Mouse (Mus musculus): ENCODE measurements at regions not wholly inside any gene's neighbourhood (a gene's known extent, or its start where the extent isn't known, plus 50 kb on each side); places are given as distances from the start of the nearest gene placed in this dataset.

DNA sequence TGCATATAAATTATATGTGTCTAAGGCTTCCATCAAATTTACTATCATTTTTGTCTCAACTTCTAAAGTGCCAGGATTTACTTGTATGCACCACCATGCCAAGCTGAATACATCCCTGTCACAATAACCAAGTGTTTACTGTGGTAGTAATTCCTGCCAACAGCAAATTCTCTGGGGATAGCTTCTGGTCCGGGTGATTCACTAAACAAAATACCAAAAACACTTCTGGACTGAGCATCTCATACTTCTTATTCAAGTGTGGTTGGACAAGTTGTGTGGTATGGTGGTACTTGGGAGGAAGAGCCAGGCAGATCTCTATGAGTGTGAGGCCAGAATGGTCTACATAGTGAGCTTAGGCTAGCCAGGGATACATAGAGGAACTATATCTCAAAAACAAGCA, 73.8 kb downstream of the Arrdc3 start:
- TF ChIP-seq CTCF (IDR thresholded peaks at IDR 0.05; ENCODE audit: borderline replicate concordance, insufficient read depth, low read depth, low read length) = no peak
- TF ChIP-seq POLR2A (IDR thresholded peaks at IDR 0.05; ENCODE audit: borderline replicate concordance, insufficient read depth, low read length) = no peak
- H3K4me1 ChIP-seq (ENCODE audit: control insufficient read depth, insufficient read depth, low read length) = peaks cover under 1% of the 10 kb centered on the region; the same call in 1 of the 2 replicates
- H3K27ac ChIP-seq (ENCODE audit: insufficient read depth, low read length) = no peak overlapping the region
- no peak overlapping the region for H3K4me3 ChIP-seq (replicated peaks; ENCODE audit: insufficient read depth, low read depth, low read length)
- DNase-seq = no peak
- no peaks in the 10 kb centered on the region for H3K27me3 ChIP-seq (ENCODE audit: control insufficient read depth, insufficient read depth, low read length)
- WGBS = 27% methylated on average over 1 of the region's 1 CpGs

DNA sequence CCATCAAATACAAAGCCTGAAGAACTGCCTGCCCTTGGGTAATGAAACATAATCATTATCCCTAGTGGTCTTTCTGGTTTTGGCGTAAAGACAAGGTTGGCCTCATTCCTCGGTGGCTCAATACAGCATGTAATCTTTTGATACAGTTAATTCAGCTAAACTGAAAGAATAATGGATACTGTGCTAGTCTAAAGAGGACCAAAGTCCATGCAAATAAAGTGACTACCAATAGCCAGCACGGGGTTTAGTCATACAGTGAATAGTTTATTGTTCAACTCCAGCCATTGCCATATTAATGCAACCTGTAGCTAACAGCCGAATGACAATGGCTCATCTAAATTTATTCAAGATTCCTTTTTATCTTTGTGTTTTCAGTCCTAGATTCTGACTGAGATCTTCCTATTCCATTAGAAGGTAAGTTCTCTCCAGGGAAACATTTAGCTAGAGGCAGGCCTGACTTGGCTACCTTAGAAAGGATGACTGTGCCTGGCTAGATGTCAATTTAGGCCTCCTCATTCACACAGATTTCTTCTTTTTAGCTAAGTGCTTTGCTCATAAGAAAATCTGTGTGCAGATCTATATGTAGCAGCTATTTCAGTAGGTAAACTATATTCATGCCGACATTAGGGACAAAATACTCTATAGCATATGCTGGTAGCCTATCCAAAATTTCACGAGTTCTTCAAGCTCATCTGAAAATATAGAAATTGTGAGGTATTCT, 74.4 kb downstream of the Arrdc3 start:
- DNase-seq = no peak
- Histone ChIP-seq H3K27ac (ENCODE audit: insufficient read depth, low read length) (no peak overlapping the region), H3K27me3 (ENCODE audit: control insufficient read depth, insufficient read depth, low read length) (no peaks in the 10 kb centered on the region), H3K4me3 (replicated peaks; ENCODE audit: insufficient read depth, low read depth, low read length) (no peak overlapping the region), H3K4me1 (ENCODE audit: control insufficient read depth, insufficient read depth, low read length) (peaks cover 5% of the 10 kb centered on the region; the same call in 1 of the 2 replicates)
- 65% methylated on average over 6 of the region's 6 CpGs for WGBS
- TF ChIP-seq POLR2A (IDR thresholded peaks at IDR 0.05; ENCODE audit: borderline replicate concordance, insufficient read depth, low read length) = no peak
- no peak for TF ChIP-seq CTCF (IDR thresholded peaks at IDR 0.05; ENCODE audit: borderline replicate concordance, insufficient read depth, low read depth, low read length)

DNA sequence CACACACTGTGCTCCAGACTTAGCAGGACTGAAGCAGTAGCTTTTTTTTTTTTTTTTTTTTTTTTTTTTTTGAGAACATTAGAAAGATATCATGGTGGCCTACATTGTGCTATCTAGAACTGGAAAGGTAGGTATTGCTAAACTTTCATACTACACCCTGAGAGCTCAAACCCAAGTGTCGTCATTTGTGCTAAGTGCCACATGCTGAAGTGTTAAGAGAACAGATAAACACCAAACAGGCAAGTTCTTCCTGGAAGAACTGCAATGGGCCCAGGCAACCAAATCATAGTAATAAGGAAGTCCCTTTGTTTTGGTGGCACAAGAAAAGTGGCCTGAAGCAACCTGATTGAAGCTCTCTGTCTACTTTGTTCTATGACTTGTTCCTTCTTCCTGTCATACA, 76.6 kb downstream of the Arrdc3 start:
- TF ChIP-seq POLR2A (IDR thresholded peaks at IDR 0.05; ENCODE audit: borderline replicate concordance, insufficient read depth, low read length) (no peak), CTCF (IDR thresholded peaks at IDR 0.05; ENCODE audit: borderline replicate concordance, insufficient read depth, low read depth, low read length) (no peak)
- Histone ChIP-seq H3K4me3 (replicated peaks; ENCODE audit: insufficient read depth, low read depth, low read length) (no peak overlapping the region), H3K27ac (ENCODE audit: insufficient read depth, low read length) (no peak overlapping the region), H3K4me1 (ENCODE audit: control insufficient read depth, insufficient read depth, low read length) (peaks cover 5% of the 10 kb centered on the region; the same call in 1 of the 2 replicates), H3K27me3 (ENCODE audit: control insufficient read depth, insufficient read depth, low read length) (no peaks in the 10 kb centered on the region)
- no peak for DNase-seq
- WGBS = 95% methylated on average over 1 of the region's 1 CpGs

DNA sequence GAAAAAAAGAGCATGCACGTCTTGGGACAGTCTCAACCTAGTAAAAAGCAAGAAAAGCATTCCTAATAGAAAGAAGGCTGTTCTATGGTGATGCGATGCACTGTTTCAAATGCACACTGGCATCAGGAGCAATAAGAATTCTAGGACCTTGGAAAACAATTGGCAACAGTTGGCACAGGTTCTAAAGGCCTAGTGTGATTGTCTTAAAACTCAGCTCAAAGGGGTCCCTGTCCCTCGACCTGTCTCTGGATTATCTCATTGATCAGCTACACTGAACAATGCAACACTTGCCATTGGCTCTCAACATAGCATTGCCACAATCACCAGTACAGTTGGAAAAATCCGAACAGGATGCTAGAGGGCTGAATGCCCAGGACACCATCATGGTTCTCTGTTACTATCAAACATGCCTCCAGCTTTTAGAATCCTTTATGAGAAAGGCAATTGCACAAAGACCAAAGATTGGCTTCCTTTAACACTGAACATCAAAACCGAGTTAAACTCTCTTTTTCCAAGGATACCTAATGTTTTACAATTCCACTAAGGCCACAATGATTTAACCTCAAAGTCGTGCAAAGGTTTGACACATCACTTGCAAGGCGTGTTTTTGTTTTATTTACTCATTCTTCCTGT, 78.9 kb downstream of the Arrdc3 start:
- H3K27ac ChIP-seq (ENCODE audit: insufficient read depth, low read length) = peak overlapping the region; percentile 36; the same call in 1 of the 2 replicates
- DNase-seq = no peak
- H3K4me1 ChIP-seq (ENCODE audit: control insufficient read depth, insufficient read depth, low read length) = peaks cover 5% of the 10 kb centered on the region; the same call in 1 of the 2 replicates
- H3K4me3 ChIP-seq (replicated peaks; ENCODE audit: insufficient read depth, low read depth, low read length) = peak overlapping the region; percentile 12
- TF ChIP-seq CTCF (IDR thresholded peaks at IDR 0.05; ENCODE audit: borderline replicate concordance, insufficient read depth, low read depth, low read length) = no peak
- TF ChIP-seq POLR2A (IDR thresholded peaks at IDR 0.05; ENCODE audit: borderline replicate concordance, insufficient read depth, low read length) = no peak
- no peaks in the 10 kb centered on the region for H3K27me3 ChIP-seq (ENCODE audit: control insufficient read depth, insufficient read depth, low read length)
- 64% methylated on average over 7 of the region's 7 CpGs for WGBS

DNA sequence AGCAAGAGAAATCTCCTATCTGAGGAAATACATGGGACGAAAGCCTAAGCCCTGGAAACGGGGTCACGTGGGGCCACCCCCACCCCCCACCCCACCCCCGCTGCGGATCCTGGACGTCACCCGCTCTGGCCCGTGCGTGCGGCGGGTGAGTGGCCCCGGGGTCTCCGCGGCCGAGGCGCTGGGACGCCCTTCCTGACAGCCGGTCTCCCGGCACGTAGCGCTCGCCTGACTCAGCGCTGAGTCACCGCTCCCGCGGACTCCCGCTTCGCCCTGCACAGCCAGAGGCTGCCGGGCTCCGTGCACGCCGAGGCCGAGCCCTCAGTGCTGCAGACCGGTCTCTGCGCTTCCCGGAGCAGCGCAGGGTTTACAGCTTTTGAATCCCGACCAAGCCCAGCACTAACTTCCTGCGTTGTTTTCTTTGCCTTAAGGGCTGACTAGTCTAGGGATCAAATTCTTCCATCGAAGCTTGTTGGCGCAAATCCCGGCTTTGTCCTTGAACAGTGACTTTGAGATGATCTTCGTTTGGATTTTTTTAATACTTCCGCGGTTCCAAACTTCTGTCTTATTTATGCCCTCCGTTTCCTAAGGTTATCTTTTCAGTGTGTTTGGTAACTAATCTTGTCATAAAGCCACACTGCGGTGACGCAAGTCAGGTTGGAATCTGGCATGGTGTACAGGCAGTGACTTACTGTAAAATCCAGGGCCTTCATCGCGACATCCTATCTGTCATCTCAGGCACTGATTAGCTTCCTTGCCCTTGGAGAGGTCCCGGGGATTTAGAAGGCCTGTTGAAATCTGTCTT, 79.8 kb downstream of the Arrdc3 start:
- Histone ChIP-seq H3K4me3 (replicated peaks; ENCODE audit: insufficient read depth, low read depth, low read length) (peak overlapping the region; percentile 56), H3K27ac (ENCODE audit: insufficient read depth, low read length) (peak overlapping the region; percentile 63), H3K4me1 (ENCODE audit: control insufficient read depth, insufficient read depth, low read length) (peaks cover 5% of the 10 kb centered on the region; the same call in 1 of the 2 replicates), H3K27me3 (ENCODE audit: control insufficient read depth, insufficient read depth, low read length) (no peaks in the 10 kb centered on the region)
- DNase-seq = peak; percentile 79 to 86
- TF ChIP-seq CTCF (IDR thresholded peaks at IDR 0.05; ENCODE audit: borderline replicate concordance, insufficient read depth, low read depth, low read length) (no peak), POLR2A (IDR thresholded peaks at IDR 0.05; ENCODE audit: borderline replicate concordance, insufficient read depth, low read length) (0 out of 2 replicates have a peak, but pooled peaks have one; percentile 21)
- 4% methylated on average over 51 of the region's 51 CpGs for whole genome bisulfite sequencing

DNA sequence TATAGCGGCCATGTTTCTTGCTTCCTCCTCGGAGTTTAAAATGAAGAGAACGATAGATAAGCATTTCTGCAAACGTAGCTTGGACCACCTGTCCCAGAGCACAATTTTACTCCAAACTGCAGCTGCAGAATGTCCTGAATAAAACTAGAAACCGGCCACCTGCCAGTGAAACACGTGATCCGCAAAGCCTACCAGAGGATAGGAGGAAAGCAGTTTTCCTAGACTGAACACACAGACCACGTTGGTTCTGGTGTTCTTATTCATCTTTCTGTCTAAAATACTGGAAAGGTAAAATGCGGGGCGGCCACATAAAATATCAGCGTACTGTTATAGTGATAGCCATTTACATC, 80.4 kb downstream of the Arrdc3 start:
- 86% methylated on average over 11 of the region's 11 CpGs for WGBS
- H3K27me3 ChIP-seq (ENCODE audit: control insufficient read depth, insufficient read depth, low read length) = no peaks in the 10 kb centered on the region
- peak overlapping the region; percentile 63; the same call in 1 of the 2 replicates for H3K27ac ChIP-seq (ENCODE audit: insufficient read depth, low read length)
- DNase-seq = no peak
- peaks cover 5% of the 10 kb centered on the region; the same call in 1 of the 2 replicates for H3K4me1 ChIP-seq (ENCODE audit: control insufficient read depth, insufficient read depth, low read length)
- TF ChIP-seq CTCF (IDR thresholded peaks at IDR 0.05; ENCODE audit: borderline replicate concordance, insufficient read depth, low read depth, low read length) (no peak), POLR2A (IDR thresholded peaks at IDR 0.05; ENCODE audit: borderline replicate concordance, insufficient read depth, low read length) (no peak)
- H3K4me3 ChIP-seq (replicated peaks; ENCODE audit: insufficient read depth, low read depth, low read length) = no peak overlapping the region

DNA sequence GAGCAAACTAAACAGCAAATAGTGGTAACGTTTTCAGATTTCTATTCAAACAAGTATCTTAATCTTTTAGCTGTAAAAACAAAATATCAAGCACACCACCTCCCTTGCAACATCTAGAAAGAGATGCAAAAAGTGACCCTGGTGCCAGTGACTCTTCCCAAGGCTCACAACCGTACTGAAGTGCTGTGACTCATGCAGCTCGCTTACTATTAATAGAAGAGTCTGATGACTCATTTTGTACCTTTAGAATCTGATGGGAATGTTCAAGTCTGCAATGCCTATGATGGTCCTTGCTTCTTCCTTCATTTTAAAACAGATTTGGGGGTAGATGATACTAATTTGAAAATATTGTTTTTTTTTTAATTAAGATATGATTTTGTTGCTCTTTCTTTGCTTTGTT, 88.5 kb downstream of the Arrdc3 start:
- TF ChIP-seq CTCF (IDR thresholded peaks at IDR 0.05; ENCODE audit: borderline replicate concordance, insufficient read depth, low read depth, low read length) (no peak), POLR2A (IDR thresholded peaks at IDR 0.05; ENCODE audit: borderline replicate concordance, insufficient read depth, low read length) (no peak)
- DNase-seq = peak in 1 of 2 experiments; percentile 69
- no peak overlapping the region for H3K27ac ChIP-seq (ENCODE audit: insufficient read depth, low read length)
- H3K4me1 ChIP-seq (ENCODE audit: control insufficient read depth, insufficient read depth, low read length) = no peaks in the 10 kb centered on the region; the same call in 1 of the 2 replicates
- WGBS = 56% methylated on average over 3 of the region's 3 CpGs
- no peak overlapping the region for H3K4me3 ChIP-seq (replicated peaks; ENCODE audit: insufficient read depth, low read depth, low read length)
- H3K27me3 ChIP-seq (ENCODE audit: control insufficient read depth, insufficient read depth, low read length) = no peaks in the 10 kb centered on the region

Data from cerebellum, adult 2 months (tissue).